Mouse (Mus musculus) hindbrain, embryonic 10.5 days (tissue): Measurements from ENCODE around the gene H3f3b. TPM values are rescaled to one million over a fixed set of nuclear protein-coding genes. Genes with fewer than 3 reads are reported as not detected.
A peak's percentile ranks its signal among the peaks of the same experiment; 100 is the strongest.
"Not testable (repeated sequence)": the region's sequence is repeated elsewhere in the genome, so short reads cannot be mapped to it uniquely, and the experiment has no call there.

Experiments
- DNase-seq: peaks from one replicate; pipeline ENCODE4 v3.0.0-alpha.2; 2017; ENCODE audit warnings: low spot score
- H3K27ac ChIP-seq: fragments of 300-500 bp; sonication (generic); 2 replicates; pipeline ENCODE4 v1.5.1; 2016; ENCODE audit warnings: mild to moderate bottlenecking, moderate library complexity
- H3K27me3 ChIP-seq: fragments of 300-500 bp; sonication (generic); 2 replicates; pipeline ENCODE4 v1.6.1; 2016; ENCODE audit warnings: mild to moderate bottlenecking; ENCODE audit not compliant: poor library complexity, insufficient read depth, severe bottlenecking
- H3K36me3 ChIP-seq: fragments of 300-500 bp; sonication (generic); 2 replicates; pipeline ENCODE4 v1.6.1; 2016; ENCODE audit warnings: mild to moderate bottlenecking, moderate library complexity
- H3K4me1 ChIP-seq: fragments of 300-500 bp; sonication (generic); replicated peaks from 2 replicates; pipeline ENCODE4 v1.6.1; 2016; ENCODE audit warnings: mild to moderate bottlenecking
- H3K4me3 ChIP-seq: fragments of 300-500 bp; sonication (generic); 2 replicates; pipeline ENCODE4 v1.5.1; 2016; ENCODE audit warnings: mild to moderate bottlenecking, moderate library complexity
- H3K9me3 ChIP-seq: fragments of 300-500 bp; sonication (generic); 2 replicates; pipeline ENCODE4 v1.6.1; 2016; ENCODE audit warnings: mild to moderate bottlenecking, moderate library complexity
- WGBS: fragments of 180-500 bp; shearing (Covaris S2); methylation state at CpG from one replicate; pipeline ENCODE4 v1.1.7; 2016; 5-methylcytosine and 5-hydroxymethylcytosine counted together
- polyA plus RNA-seq: library from polyadenylated mRNA; unstranded; fragments of >200 nt; fragmentation: Nextera tagmentation; extraction: Ambion mirVana; gene quantifications from 2 replicates; pipeline ENCODE4 v1.2.1, GENCODE M21; 2016

The H3f3b gene
- polyA plus RNA-seq, 1 experiment from 2014 or later: 1,834 TPM

DNA sequence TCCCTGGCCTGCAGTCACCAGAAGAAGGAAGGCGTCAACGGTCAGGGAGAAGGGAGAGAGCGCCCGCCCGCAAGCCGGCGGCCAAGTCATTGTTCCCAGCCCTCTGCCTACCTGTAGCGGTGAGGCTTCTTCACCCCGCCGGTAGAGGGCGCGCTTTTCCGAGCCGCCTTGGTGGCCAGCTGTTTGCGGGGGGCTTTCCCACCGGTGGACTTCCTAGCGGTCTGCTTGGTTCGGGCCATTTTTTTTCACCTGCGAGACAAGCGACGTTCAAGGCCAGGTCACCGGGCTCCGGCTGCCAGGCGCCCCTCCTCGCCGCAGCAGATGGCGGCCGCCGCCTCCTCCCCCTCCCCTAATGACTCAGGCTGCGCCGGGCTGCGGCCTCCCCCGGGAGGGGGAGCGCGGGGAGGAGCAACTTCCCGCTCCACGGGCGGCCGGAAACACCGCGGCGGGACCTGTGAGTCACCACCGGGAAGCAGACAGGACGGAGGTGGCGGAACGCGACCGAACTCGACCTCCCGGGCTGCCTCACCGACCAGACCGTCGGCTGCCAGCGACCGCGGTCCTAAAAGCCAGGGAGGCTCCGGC lies 3.9 kb downstream of the H3f3b start:
- Histone ChIP-seq H3K36me3 (peaks cover 25% of the 10 kb centered on the region), H3K27ac (peak overlapping the region; percentile 98)
- WGBS: under 1% methylated on average over 57 of the region's 57 CpGs

GRCm38 (mm10) chr11:116023074-116023770 lies 4.5 kb downstream of the H3f3b start:
- not testable (repeated sequence) for H3K9me3 ChIP-seq, DNase-seq
- WGBS: 11% methylated on average over 18 of the region's 18 CpGs

More for the DNA sequence above, 3.9 kb downstream of the H3f3b start:
- peak; percentile 75 for DNase-seq
- Histone ChIP-seq H3K4me1 (peaks cover 6% of the 10 kb centered on the region; the same call in 1 of the 2 replicates), H3K4me3 (peak overlapping the region; percentile 81), H3K27me3 (no peaks in the 10 kb centered on the region), H3K9me3 (no peaks in the 10 kb centered on the region)

GRCm38 (mm10) chr11:116022256-116022780 lies 5.4 kb downstream of the H3f3b start:
- 83% methylated on average over 4 of the region's 4 CpGs for WGBS
- Histone ChIP-seq H3K36me3 (peaks cover 25% of the 10 kb centered on the region), H3K27ac (no peak overlapping the region), H3K4me3 (peak overlapping the region; percentile 81), H3K4me1 (peaks cover 6% of the 10 kb centered on the region; the same call in 1 of the 2 replicates), H3K9me3 (no peaks in the 10 kb centered on the region), H3K27me3 (no peaks in the 10 kb centered on the region)
- no peak for DNase-seq

More at GRCm38 (mm10) chr11:116023074-116023770, 4.5 kb downstream of the H3f3b start:
- Histone ChIP-seq H3K27ac (peak overlapping the region; percentile 98), H3K36me3 (peaks cover 25% of the 10 kb centered on the region), H3K4me3 (peak overlapping the region; percentile 81)
- not testable (repeated sequence) for H3K4me1 ChIP-seq, H3K27me3 ChIP-seq

DNA sequence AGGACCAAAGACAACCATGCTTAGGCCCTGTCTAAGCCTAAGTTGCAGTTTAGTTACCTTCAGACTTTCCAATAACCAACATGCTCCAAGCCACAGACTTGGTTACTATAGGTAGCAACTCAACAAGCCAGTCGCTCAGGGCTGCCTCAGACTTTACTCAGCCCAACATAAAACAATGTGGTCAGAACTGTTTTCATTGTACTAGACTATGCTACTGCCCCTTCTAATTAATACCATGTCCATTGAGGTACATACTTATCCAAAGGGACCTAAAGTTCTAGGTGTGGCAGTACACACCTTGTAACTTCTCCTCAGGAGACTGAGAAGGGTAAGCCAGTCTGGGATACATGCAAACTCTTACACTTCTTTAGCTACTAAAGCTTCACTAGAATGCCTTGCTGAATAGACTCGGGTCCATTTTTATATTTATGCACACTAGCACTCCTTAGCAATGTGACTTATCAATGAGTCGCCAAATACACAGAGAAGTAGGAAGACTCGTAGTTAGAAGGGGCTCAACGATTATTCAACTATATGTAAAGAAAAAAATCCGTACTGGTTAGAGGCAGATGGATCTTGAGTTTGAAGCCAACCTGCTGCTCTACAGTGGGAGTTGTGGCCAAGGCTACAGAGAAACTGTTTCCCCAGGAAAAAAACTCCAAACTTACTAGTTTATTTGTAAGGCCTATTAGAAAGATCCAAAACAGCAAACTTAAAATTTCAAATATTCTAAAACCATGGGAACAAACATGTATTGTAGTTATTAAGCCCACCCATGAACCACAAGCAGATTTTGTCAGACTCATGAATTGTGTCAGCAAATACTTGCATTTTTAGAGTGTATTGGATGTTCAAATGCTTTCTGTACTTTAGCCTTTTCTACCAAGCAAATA lies 6.2 kb downstream of the H3f3b start:
- peaks cover 25% of the 10 kb centered on the region for H3K36me3 ChIP-seq
- H3K4me1 ChIP-seq: peaks cover 6% of the 10 kb centered on the region; the same call in 1 of the 2 replicates
- H3K4me3 ChIP-seq: peak overlapping the region; percentile 81
- no peak overlapping the region for H3K27ac ChIP-seq
- DNase-seq: no peak
- no peaks in the 10 kb centered on the region for H3K27me3 ChIP-seq
- 84% methylated on average over 6 of the region's 6 CpGs for WGBS
- no peaks in the 10 kb centered on the region for H3K9me3 ChIP-seq

DNA sequence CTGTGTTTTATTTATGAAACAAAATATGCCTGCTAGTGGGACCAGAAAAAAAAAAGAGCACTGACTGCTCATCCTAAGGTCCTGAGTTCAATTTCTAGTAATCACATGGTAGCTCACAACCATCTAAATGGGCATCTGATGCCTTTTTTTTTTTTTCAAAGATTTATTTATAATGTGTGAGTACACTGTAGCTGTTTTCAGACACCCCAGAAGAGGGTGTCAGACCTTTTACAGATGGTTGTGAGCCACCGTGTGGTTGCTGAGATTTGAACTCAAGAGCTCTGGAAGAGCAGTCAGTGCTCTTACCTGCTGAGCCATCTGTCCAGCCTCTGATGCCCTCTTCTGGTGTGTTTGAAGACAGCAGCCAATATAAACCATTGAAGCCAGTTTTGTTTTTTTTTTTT lies 7.2 kb downstream of the H3f3b start:
- Histone ChIP-seq H3K9me3 (no peaks in the 10 kb centered on the region), H3K4me3 (no peak overlapping the region), H3K27ac (no peak overlapping the region), H3K36me3 (peaks cover 25% of the 10 kb centered on the region), H3K4me1 (peaks cover 6% of the 10 kb centered on the region; the same call in 1 of the 2 replicates), H3K27me3 (no peaks in the 10 kb centered on the region)
- 57% methylated on average over 1 of the region's 1 CpGs for WGBS
- no peak for DNase-seq

DNA sequence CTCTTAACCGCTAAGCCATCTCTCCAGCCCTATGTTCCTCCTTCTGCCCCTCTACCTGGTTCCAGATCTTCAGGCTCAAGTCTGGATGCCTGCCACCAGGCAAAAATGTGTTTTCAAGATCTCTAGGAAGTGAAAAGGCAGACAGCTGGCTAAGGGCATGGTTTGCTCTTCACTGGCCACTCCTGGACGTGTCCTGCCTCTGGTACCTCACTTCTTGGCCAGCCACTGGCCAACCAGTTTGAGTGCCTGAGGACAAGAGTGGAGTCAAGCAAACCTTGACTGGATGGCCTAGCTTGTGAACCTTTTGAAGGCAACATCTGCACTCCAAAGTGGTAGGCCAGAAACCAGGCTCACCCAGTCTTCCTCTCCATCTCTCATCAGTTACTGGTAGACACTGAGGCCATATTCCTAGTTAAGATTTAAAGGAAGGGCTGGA lies 7.8 kb downstream of the H3f3b start:
- peaks cover 7% of the 10 kb centered on the region; the same call in 1 of the 2 replicates for H3K4me1 ChIP-seq
- 79% methylated on average over 2 of the region's 2 CpGs for WGBS

GRCm38 (mm10) chr11:116019360-116019791 lies 8.4 kb downstream of the H3f3b start:
- Histone ChIP-seq H3K36me3 (peaks cover 25% of the 10 kb centered on the region), H3K27ac (no peak overlapping the region), H3K4me3 (no peak overlapping the region), H3K4me1 (peaks cover 13% of the 10 kb centered on the region), H3K27me3 (peaks cover under 1% of the 10 kb centered on the region; the same call in 1 of the 2 replicates), H3K9me3 (no peaks in the 10 kb centered on the region)
- WGBS: 68% methylated on average over 1 of the region's 1 CpGs
- DNase-seq: no peak

More for the DNA sequence above, 7.8 kb downstream of the H3f3b start:
- peak; percentile 36 for DNase-seq
- no peak overlapping the region for H3K4me3 ChIP-seq
- no peak overlapping the region for H3K27ac ChIP-seq
- no peaks in the 10 kb centered on the region for H3K27me3 ChIP-seq
- no peaks in the 10 kb centered on the region for H3K9me3 ChIP-seq
- peaks cover 25% of the 10 kb centered on the region for H3K36me3 ChIP-seq

DNA sequence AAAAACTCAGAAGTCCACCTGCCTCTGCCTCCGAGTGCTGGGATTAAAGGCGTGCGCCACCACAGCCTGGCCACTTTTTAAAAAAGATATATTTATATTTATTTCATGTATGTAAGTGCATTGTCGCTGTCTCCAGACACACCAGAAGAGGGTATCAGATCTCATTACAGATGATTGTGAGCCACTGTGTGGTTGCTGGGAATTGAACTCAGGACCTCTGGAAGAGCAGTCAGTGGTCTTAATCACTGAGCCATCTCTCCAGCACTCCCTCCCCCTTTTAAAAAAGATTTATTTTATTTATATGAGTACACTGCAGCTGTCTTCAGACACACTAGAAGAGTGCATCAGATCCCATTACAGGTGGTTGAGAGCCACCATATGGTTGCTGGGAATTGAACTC lies 8.9 kb downstream of the H3f3b start:
- not testable (repeated sequence) for DNase-seq, H3K27ac ChIP-seq, H3K4me3 ChIP-seq, H3K9me3 ChIP-seq, H3K27me3 ChIP-seq
- Histone ChIP-seq H3K4me1 (peaks cover 16% of the 10 kb centered on the region), H3K36me3 (peaks cover 25% of the 10 kb centered on the region)
- WGBS: 90% methylated on average over 4 of the region's 4 CpGs

GRCm38 (mm10) chr11:116018106-116018505 lies 9.7 kb downstream of the H3f3b start:
- H3K27ac ChIP-seq: no peak overlapping the region
- H3K9me3 ChIP-seq: no peaks in the 10 kb centered on the region
- H3K4me3 ChIP-seq: no peak overlapping the region
- DNase-seq: peak; percentile 49
- H3K27me3 ChIP-seq: peaks cover 11% of the 10 kb centered on the region; the same call in 1 of the 2 replicates
- 28% methylated on average over 6 of the region's 6 CpGs for WGBS
- H3K4me1 ChIP-seq: peaks cover 18% of the 10 kb centered on the region
- H3K36me3 ChIP-seq: peaks cover 18% of the 10 kb centered on the region

GRCm38 (mm10) chr11:116014821-116015220 lies 12.9 kb downstream of the H3f3b start:
- no peak overlapping the region for H3K27ac ChIP-seq
- H3K4me3 ChIP-seq: no peak overlapping the region
- DNase-seq: no peak
- peaks cover 12% of the 10 kb centered on the region for H3K36me3 ChIP-seq
- H3K9me3 ChIP-seq: no peaks in the 10 kb centered on the region
- WGBS: 77% methylated on average over 8 of the region's 8 CpGs
- H3K27me3 ChIP-seq: peaks cover 13% of the 10 kb centered on the region; the same call in 1 of the 2 replicates
- peaks cover 44% of the 10 kb centered on the region for H3K4me1 ChIP-seq

DNA sequence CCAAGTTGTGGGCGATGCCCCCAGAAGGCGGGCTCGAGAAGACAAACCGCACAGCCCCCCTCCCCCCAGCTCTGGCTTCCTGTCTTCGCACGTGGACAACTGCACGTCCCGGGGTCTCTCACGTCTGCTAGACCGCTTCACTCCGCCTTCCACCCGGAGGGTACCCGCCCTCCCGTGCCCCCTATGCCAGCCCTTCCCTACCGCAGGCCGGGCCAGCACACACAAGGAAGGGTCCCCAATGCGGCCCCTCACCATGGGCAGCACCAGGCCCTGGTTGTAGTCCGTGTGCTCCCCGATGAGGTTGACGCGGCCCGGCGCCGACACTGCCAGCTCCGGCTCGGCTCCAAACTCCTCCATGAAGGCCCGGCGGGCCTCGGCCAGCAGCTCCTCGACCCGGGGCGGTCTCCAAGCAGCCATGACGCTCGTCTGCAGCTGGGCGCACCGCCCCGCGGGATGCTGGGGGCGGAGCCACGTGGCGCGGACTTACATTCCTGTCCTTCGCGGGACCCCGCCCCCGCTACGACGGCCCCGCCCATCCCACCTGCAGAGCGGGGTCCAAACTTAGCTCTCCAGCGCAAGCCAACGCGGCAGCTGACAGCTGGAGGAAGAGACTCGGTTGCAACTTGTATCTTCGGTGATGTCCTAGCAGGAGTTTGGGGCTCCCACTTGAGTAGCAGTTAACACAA lies 15.4 kb downstream of the H3f3b start, which contains the start of gene Galk1:
Galk1 (minus strand) TSS at position 458 of the 686 bp plus-strand sequence.
- Histone ChIP-seq H3K27me3 (peaks cover 13% of the 10 kb centered on the region; the same call in 1 of the 2 replicates), H3K4me3 (peak within 1 kb of the TSS; percentile 66), H3K9me3 (no peaks in the 10 kb centered on the region), H3K36me3 (peaks cover 34% of the 10 kb centered on the region), H3K4me1 (peaks cover 53% of the 10 kb centered on the region), H3K27ac (peak within 1 kb of the TSS; percentile 90)
- WGBS: under 1% methylated on average over 55 of the region's 55 CpGs
- DNase-seq: peak; percentile 90
